Mouse (Mus musculus): ENCODE data around the gene Pip5kl1. TPM values are rescaled to one million over a fixed set of nuclear protein-coding genes. Genes with fewer than 3 reads are reported as not detected.

The Pip5kl1 gene
- polyA plus RNA-seq, 2 experiments: 0.43 to 1.9 TPM

- Histone ChIP-seq H3K4me1 (ENCODE audit: control insufficient read depth, insufficient read depth, low read length) (peaks cover 9% of the 10 kb centered on the region; the same call in 1 of the 2 replicates), H3K9me3 (ENCODE audit: control insufficient read depth, low read length) (no peaks in the 10 kb centered on the region), H3K4me3 (replicated peaks; ENCODE audit: low read length) (no peak overlapping the region), H3K36me3 (ENCODE audit: control insufficient read depth, insufficient read depth, low read length) (peaks cover 19% of the 10 kb centered on the region), H3K4me2 (replicated peaks; ENCODE audit: low read depth, low read length, severe bottlenecking) (no peak overlapping the region), H3K27me3 (ENCODE audit: control insufficient read depth, insufficient read depth, low read length) (no peaks in the 10 kb centered on the region), H3K9ac (ENCODE audit: low read depth, low read length, severe bottlenecking) (no peak overlapping the region), H3K27ac (replicated peaks; ENCODE audit: low read depth, low read length) (0 out of 2 replicates have a peak overlapping the region, but pooled peaks have one; percentile 26)
- DNase-seq (ENCODE audit: low spot score): peak; percentile 22
- 0 out of 2 replicates have a peak, but pooled peaks have one; percentile 34 for ATAC-seq (ENCODE audit: low FRiP score, low read depth)
- no peak for TF ChIP-seq POLR2A (IDR thresholded peaks at IDR 0.05; ENCODE audit: borderline replicate concordance, extremely low read depth, insufficient read depth, insufficient read length)
- WGBS: 60% methylated on average over 4 of the region's 4 CpGs
Measured at GRCm38 (mm10) chr2:32555484-32555883, 19.1 kb upstream of the Pip5kl1 start.

DNA sequence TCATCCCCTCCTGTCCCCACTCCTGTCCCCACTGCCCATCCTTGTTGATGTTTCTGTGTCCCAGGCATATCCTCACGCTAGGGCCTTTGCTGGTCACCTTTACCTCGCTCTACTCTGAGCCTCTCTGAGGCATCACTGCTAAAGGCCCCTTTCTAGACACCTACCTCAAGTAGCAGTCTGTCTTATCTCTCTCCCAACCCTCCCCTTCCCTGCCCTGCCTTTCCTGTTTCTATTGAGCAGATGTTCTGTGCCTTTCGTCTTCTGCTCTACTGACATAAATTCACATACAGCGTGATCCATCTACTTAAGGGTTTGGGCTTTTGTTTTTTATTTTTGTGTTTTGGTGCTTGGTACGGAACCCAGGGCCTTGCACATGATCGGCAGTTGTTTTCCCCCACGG lies 18.6 kb upstream of the Pip5kl1 start:
- TF ChIP-seq POLR2A (IDR thresholded peaks at IDR 0.05; ENCODE audit: borderline replicate concordance, extremely low read depth, insufficient read depth, insufficient read length): no peak
- Histone ChIP-seq H3K36me3 (ENCODE audit: control insufficient read depth, insufficient read depth, low read length) (peaks cover 21% of the 10 kb centered on the region), H3K4me2 (replicated peaks; ENCODE audit: low read depth, low read length, severe bottlenecking) (no peak overlapping the region), H3K27me3 (ENCODE audit: control insufficient read depth, insufficient read depth, low read length) (no peaks in the 10 kb centered on the region), H3K4me1 (ENCODE audit: control insufficient read depth, insufficient read depth, low read length) (peaks cover 9% of the 10 kb centered on the region; the same call in 1 of the 2 replicates), H3K4me3 (replicated peaks; ENCODE audit: low read length) (no peak overlapping the region), H3K9me3 (ENCODE audit: control insufficient read depth, low read length) (no peaks in the 10 kb centered on the region), H3K9ac (ENCODE audit: low read depth, low read length, severe bottlenecking) (no peak overlapping the region), H3K27ac (replicated peaks; ENCODE audit: low read depth, low read length) (0 out of 2 replicates have a peak overlapping the region, but pooled peaks have one; percentile 26)
- 88% methylated on average over 7 of the region's 7 CpGs for WGBS
- no peak for DNase-seq (ENCODE audit: low spot score)
- ATAC-seq (ENCODE audit: low FRiP score, low read depth): no peak

DNA sequence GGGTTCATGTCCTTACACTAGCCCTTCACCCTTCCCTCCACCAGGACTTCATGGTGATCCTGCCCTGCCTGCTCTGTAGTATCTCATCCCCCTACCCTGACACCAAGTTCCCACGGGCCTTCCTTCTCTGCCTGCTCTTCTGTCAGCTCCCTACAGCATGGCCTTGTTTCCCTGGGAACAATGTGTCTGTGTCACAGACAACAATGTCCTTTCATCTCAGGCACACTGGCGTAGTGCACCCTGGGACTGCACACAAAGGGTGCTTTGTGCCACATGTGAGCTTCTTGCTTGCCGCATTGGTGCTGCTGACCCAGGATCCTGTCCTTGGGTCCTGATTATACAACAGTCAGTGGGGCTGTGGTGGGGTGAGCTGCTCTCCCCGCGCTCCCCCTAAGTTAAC lies 15.0 kb upstream of the Pip5kl1 start:
- Histone ChIP-seq H3K27me3 (ENCODE audit: control insufficient read depth, insufficient read depth, low read length) (no peaks in the 10 kb centered on the region), H3K4me1 (ENCODE audit: control insufficient read depth, insufficient read depth, low read length) (peaks cover 6% of the 10 kb centered on the region; the same call in 1 of the 2 replicates), H3K9me3 (ENCODE audit: control insufficient read depth, low read length) (no peaks in the 10 kb centered on the region), H3K4me2 (replicated peaks; ENCODE audit: low read depth, low read length, severe bottlenecking) (no peak overlapping the region), H3K9ac (ENCODE audit: low read depth, low read length, severe bottlenecking) (no peak overlapping the region), H3K27ac (replicated peaks; ENCODE audit: low read depth, low read length) (no peak overlapping the region), H3K36me3 (ENCODE audit: control insufficient read depth, insufficient read depth, low read length) (peaks cover 51% of the 10 kb centered on the region), H3K4me3 (replicated peaks; ENCODE audit: low read length) (no peak overlapping the region)
- DNase-seq (ENCODE audit: low spot score): no peak
- no peak for TF ChIP-seq POLR2A (IDR thresholded peaks at IDR 0.05; ENCODE audit: borderline replicate concordance, extremely low read depth, insufficient read depth, insufficient read length)
- ATAC-seq (ENCODE audit: low FRiP score, low read depth): no peak
- WGBS: 69% methylated on average over 5 of the region's 5 CpGs

DNA sequence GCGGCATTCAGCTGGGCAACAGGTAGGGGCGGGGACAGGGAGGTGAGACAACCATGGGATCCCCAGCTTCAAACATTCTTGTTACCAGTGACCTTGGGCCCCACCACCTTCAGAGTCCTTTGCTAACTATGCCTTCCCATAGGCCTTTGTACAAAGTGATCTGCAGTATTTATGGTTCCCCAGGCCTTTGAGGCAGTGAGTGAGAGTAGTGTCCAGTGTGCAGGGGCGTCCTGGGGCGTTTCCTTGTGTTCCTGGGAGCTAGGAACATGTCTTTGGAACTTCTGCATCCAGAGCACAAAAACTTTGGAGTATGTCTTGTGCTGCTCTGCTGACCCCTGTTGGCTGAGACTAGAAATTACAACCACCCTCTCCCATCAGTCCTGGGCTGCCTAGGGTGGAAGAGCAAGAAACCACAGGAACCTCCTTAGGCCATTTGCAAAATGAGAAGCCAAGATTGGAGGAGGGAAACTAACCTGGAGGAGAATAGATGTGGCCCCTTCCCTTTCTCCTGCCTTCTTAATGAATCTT lies 8.0 kb upstream of the Pip5kl1 start:
- Histone ChIP-seq H3K4me3 (replicated peaks; ENCODE audit: low read length) (no peak overlapping the region), H3K4me2 (replicated peaks; ENCODE audit: low read depth, low read length, severe bottlenecking) (no peak overlapping the region), H3K27ac (replicated peaks; ENCODE audit: low read depth, low read length) (no peak overlapping the region), H3K36me3 (ENCODE audit: control insufficient read depth, insufficient read depth, low read length) (peaks cover 73% of the 10 kb centered on the region), H3K27me3 (ENCODE audit: control insufficient read depth, insufficient read depth, low read length) (no peaks in the 10 kb centered on the region), H3K9ac (ENCODE audit: low read depth, low read length, severe bottlenecking) (no peak overlapping the region), H3K4me1 (ENCODE audit: control insufficient read depth, insufficient read depth, low read length) (peaks cover 6% of the 10 kb centered on the region), H3K9me3 (ENCODE audit: control insufficient read depth, low read length) (no peaks in the 10 kb centered on the region)
- 44% methylated on average over 4 of the region's 4 CpGs for WGBS
- ATAC-seq (ENCODE audit: low FRiP score, low read depth) (no peak), DNase-seq (ENCODE audit: low spot score) (peak; percentile 76)
- no peak for TF ChIP-seq POLR2A (IDR thresholded peaks at IDR 0.05; ENCODE audit: borderline replicate concordance, extremely low read depth, insufficient read depth, insufficient read length)

DNA sequence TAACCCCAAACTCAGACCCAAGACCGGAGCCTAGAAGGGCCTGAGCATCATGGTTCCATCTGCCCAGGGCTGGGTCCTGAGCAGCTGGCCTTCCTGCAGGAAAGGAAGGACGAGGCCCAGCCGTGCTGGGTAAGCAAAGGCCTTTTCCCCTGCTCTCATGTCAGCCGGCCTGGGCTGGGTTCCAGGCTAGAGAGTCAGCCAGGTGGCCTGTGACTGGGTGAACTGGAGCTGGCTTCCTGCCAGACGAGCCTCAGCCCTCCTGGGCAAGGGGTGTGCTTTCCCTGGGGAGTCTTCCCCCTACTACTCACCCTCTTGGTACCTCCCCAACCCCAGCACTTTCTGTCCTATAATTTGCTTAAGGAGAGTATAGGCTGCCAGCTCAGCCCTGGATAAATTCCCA lies 6.4 kb upstream of the Pip5kl1 start:
- TF ChIP-seq POLR2A (IDR thresholded peaks at IDR 0.05; ENCODE audit: borderline replicate concordance, extremely low read depth, insufficient read depth, insufficient read length): no peak
- 79% methylated on average over 5 of the region's 5 CpGs for WGBS
- Histone ChIP-seq H3K4me2 (replicated peaks; ENCODE audit: low read depth, low read length, severe bottlenecking) (no peak overlapping the region), H3K9me3 (ENCODE audit: control insufficient read depth, low read length) (no peaks in the 10 kb centered on the region), H3K27ac (replicated peaks; ENCODE audit: low read depth, low read length) (no peak overlapping the region), H3K9ac (ENCODE audit: low read depth, low read length, severe bottlenecking) (no peak overlapping the region), H3K36me3 (ENCODE audit: control insufficient read depth, insufficient read depth, low read length) (peaks cover 63% of the 10 kb centered on the region), H3K4me3 (replicated peaks; ENCODE audit: low read length) (no peak overlapping the region), H3K4me1 (ENCODE audit: control insufficient read depth, insufficient read depth, low read length) (peaks cover 10% of the 10 kb centered on the region), H3K27me3 (ENCODE audit: control insufficient read depth, insufficient read depth, low read length) (no peaks in the 10 kb centered on the region)
- DNase-seq (ENCODE audit: low spot score) (no peak), ATAC-seq (ENCODE audit: low FRiP score, low read depth) (no peak)
